Mouse (Mus musculus): ENCODE measurements around the gene Apex1. TPM values are rescaled to one million over a fixed set of nuclear protein-coding genes. Genes with fewer than 3 reads are reported as not detected.

The Apex1 gene
- polyA plus RNA-seq, 1 experiment from 2014 or later, result 61.2 TPM

GRCm38 (mm10) chr14:50976674-50977073, 51.9 kb downstream of the Apex1 start:
- Histone ChIP-seq H3K9me3 (ENCODE audit: low read length) (no peaks in the 10 kb centered on the region), H3K4me3 (ENCODE audit: low read depth, low read length) (no peak overlapping the region), H3K4me1 (ENCODE audit: insufficient read depth, low read depth, low read length) (no peaks in the 10 kb centered on the region), H3K9ac (replicated peaks; ENCODE audit: low read depth) (no peak overlapping the region), H3K27me3 (replicated peaks; ENCODE audit: insufficient read depth, low read length) (no peaks in the 10 kb centered on the region), H3K4me2 (replicated peaks; ENCODE audit: low read depth, low read length) (no peak overlapping the region), H3K36me3 (ENCODE audit: insufficient read depth, low read length) (no peaks in the 10 kb centered on the region), H3K27ac (ENCODE audit: low read length) (no peak overlapping the region)
- TF ChIP-seq EP300 (IDR thresholded peaks at IDR 0.05) (no peak), CTCF (IDR thresholded peaks at IDR 0.05) (peak; percentile 47)
- peak; percentile 58 for DNase-seq (ENCODE audit: low spot score)
- 23% methylated on average over 9 of the region's 9 CpGs for WGBS
- ATAC-seq, result no peak; the same call in 1 of the 2 replicates

Other genes starting within 250 kb of the Apex1 start
- not detected in 2 replicates for gene Olfr747, start 231.8 kb upstream of the Apex1 start, polyA plus RNA-seq (2015; fragmentation: Nextera tagmentation; extraction: Ambion mirVana)
- not detected in 2 replicates for gene Olfr748, start 217.6 kb upstream of the Apex1 start, polyA plus RNA-seq (2015; fragmentation: Nextera tagmentation; extraction: Ambion mirVana)
- gene Olfr749, start 179.9 kb upstream of the Apex1 start, polyA plus RNA-seq (2015; fragmentation: Nextera tagmentation; extraction: Ambion mirVana), result not detected in 2 replicates
- gene Ttc5, start 139.4 kb upstream of the Apex1 start, polyA plus RNA-seq (2015; fragmentation: Nextera tagmentation; extraction: Ambion mirVana), result 45.6 and 47.0 TPM in 2 replicates
- gene Ccnb1ip1, start 117.2 kb upstream of the Apex1 start, polyA plus RNA-seq (2015; fragmentation: Nextera tagmentation; extraction: Ambion mirVana), result not detected in 2 replicates
- 27.6 and 33.7 TPM in 2 replicates for gene Parp2, start 117.1 kb upstream of the Apex1 start, polyA plus RNA-seq (2015; fragmentation: Nextera tagmentation; extraction: Ambion mirVana)
- 11.1 and 13.0 TPM in 2 replicates for gene Tep1, start 54.4 kb upstream of the Apex1 start, polyA plus RNA-seq (2015; fragmentation: Nextera tagmentation; extraction: Ambion mirVana)
- 0.52 and 0.63 TPM in 2 replicates for gene Klhl33, start 27.5 kb upstream of the Apex1 start, polyA plus RNA-seq (2015; fragmentation: Nextera tagmentation; extraction: Ambion mirVana)
- gene Osgep, start 75 bp upstream of the Apex1 start, polyA plus RNA-seq (2015; fragmentation: Nextera tagmentation; extraction: Ambion mirVana), result 96.7 and 102 TPM in 2 replicates
- 52.0 and 52.3 TPM in 2 replicates for gene Pip4p1, start 5.9 kb downstream of the Apex1 start, polyA plus RNA-seq (2015; fragmentation: Nextera tagmentation; extraction: Ambion mirVana)
- gene Pnp, start 6.1 kb downstream of the Apex1 start, polyA plus RNA-seq (2015; fragmentation: Nextera tagmentation; extraction: Ambion mirVana), result 74.6 and 76.8 TPM in 2 replicates
- gene Gm49342, start 19.5 kb downstream of the Apex1 start, polyA plus RNA-seq (2015; fragmentation: Nextera tagmentation; extraction: Ambion mirVana), result not detected in 2 replicates
- gene Pnp2, start 31.0 kb downstream of the Apex1 start, polyA plus RNA-seq (2015; fragmentation: Nextera tagmentation; extraction: Ambion mirVana), result 0.80 and 1.2 TPM in 2 replicates
- 0.14 TPM in 1 of 2 replicates, not detected in the other for gene Rnase10, start 82.8 kb downstream of the Apex1 start, polyA plus RNA-seq (2015; fragmentation: Nextera tagmentation; extraction: Ambion mirVana)
- gene Rnase9, start 116.9 kb downstream of the Apex1 start, polyA plus RNA-seq (2015; fragmentation: Nextera tagmentation; extraction: Ambion mirVana), result not detected in 2 replicates
- gene Rnase11, start 125.2 kb downstream of the Apex1 start, polyA plus RNA-seq (2015; fragmentation: Nextera tagmentation; extraction: Ambion mirVana), result not detected in 2 replicates
- 0.27 and 0.55 TPM in 2 replicates for gene Rnase12, start 132.7 kb downstream of the Apex1 start, polyA plus RNA-seq (2015; fragmentation: Nextera tagmentation; extraction: Ambion mirVana)
- 0.05 and 0.10 TPM in 2 replicates for gene Olfr750, start 149.5 kb downstream of the Apex1 start, polyA plus RNA-seq (2015; fragmentation: Nextera tagmentation; extraction: Ambion mirVana)
- 423 and 443 TPM in 2 replicates for gene Rnase4, start 166.1 kb downstream of the Apex1 start, polyA plus RNA-seq (2015; fragmentation: Nextera tagmentation; extraction: Ambion mirVana)
- 41.5 and 45.4 TPM in 2 replicates for gene Ang, start 166.2 kb downstream of the Apex1 start, polyA plus RNA-seq (2015; fragmentation: Nextera tagmentation; extraction: Ambion mirVana)
- 0.08 and 0.15 TPM in 2 replicates for gene Eddm3b, start 189.5 kb downstream of the Apex1 start, polyA plus RNA-seq (2015; fragmentation: Nextera tagmentation; extraction: Ambion mirVana)
- gene Rnase6, start 198.9 kb downstream of the Apex1 start, polyA plus RNA-seq (2015; fragmentation: Nextera tagmentation; extraction: Ambion mirVana), result 2.9 and 3.2 TPM in 2 replicates
- gene Rnase1, start 221.8 kb downstream of the Apex1 start, polyA plus RNA-seq (2015; fragmentation: Nextera tagmentation; extraction: Ambion mirVana), result 0.70 and 0.74 TPM in 2 replicates
- 0.16 TPM in 1 of 2 replicates, not detected in the other for gene Rnase2b, start 237.3 kb downstream of the Apex1 start, polyA plus RNA-seq (2015; fragmentation: Nextera tagmentation; extraction: Ambion mirVana)

Measured in lung, postnatal 0 days (tissue).